Mouse (Mus musculus): ENCODE data around the gene Zzz3.

Zzz3 gene

GRCm38 (mm10) chr3:152395350-152396277 lies at the start of gene Zzz3:
Gene Zzz3 (plus strand): TSS chr3:152395473.
- DNase-seq: peak; percentile 95

DNA sequence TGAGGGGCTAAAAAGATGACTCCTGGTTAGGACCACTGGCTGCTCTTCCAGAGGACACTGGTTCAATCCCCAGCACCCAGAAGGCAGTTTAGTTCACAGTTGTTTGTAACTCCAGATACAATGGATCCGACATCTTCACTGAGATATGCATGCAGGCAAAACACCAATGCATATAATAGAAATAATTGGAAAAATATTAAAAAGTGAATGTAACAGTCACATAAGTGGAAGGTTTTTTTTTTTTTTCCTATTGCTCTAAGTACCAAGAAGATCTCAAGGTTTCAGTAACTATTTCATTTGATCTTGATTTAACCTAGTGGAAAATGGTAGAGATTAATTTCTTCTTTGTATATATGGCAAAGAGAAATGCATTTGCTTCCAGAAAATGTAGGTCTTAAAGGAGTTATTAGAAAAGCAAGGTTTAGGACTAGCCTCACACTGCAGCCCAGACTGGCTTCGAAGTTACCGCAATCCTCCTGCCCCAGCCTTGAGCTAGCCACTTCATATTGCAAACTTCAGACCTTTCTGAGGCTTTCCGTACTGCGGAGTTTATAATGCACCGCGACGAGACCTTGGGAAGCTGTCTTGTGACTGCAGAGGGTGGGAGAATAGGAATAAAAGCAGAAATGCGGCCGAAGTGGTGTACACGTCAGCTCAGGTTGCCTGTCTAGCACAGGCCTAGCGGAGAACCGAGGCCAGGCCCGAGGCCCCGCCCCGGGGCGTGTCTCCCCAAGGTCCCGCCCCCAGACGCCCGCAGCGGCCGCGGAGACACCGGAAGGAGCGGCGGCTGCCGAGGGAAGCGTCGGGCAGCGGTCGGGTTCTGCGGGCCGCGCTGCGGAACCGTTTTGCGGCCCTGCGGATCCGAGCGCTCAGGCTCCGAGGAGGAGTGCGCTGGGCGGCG lies 49.3 kb upstream of the Zzz3 start, which contains the start of gene Usp33:
Usp33 (plus strand) TSS at position 747 of the 901 bp plus-strand sequence.
- peak; percentile 94 for DNase-seq

DNA sequence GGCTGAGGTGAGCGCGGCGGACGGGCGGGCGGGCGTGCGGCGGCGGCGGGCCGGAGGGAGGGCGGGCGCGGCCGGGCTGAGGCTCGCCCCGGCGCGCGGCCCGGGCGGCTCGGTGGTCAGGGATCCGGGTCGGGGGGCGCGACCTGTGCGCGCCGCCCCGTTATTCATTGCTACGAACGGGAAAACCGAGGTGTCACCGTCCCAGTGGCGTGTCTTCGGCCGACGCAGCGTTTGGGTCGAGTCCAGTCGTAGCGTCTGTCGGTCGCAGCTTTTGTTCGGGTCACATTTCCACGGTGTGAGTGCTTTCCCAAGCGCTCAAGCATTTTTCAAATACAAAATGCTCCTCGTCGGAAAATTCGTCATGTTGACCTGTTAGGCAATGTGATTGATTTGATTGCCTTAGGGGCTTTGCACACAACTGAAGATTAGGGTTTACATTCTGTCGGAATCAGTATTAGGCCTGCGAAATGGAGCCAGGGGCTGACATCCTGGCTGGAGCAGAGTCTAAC lies 48.6 kb upstream of the Zzz3 start:
- peak; percentile 70 for DNase-seq

DNA sequence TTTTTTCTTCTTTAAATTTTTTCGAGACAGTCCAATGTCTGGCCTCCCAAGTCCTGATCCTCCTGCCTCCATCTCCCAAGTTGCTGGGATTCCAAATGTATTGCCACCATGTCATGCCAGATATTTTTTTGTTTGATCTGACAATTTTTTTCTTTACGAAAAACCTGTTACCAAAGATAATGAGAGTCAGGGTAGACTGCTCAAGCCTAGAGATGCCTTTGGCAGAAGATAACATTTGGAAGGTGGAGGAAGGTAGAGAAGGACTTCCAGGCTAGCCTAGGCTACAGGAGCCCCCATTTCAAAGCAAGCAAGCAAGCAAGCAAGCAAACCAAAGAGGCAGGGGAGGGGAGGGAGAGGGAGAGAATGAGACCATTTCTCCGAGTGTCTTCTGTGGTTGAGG lies 48.0 kb upstream of the Zzz3 start:
- DNase-seq: no peak

DNA sequence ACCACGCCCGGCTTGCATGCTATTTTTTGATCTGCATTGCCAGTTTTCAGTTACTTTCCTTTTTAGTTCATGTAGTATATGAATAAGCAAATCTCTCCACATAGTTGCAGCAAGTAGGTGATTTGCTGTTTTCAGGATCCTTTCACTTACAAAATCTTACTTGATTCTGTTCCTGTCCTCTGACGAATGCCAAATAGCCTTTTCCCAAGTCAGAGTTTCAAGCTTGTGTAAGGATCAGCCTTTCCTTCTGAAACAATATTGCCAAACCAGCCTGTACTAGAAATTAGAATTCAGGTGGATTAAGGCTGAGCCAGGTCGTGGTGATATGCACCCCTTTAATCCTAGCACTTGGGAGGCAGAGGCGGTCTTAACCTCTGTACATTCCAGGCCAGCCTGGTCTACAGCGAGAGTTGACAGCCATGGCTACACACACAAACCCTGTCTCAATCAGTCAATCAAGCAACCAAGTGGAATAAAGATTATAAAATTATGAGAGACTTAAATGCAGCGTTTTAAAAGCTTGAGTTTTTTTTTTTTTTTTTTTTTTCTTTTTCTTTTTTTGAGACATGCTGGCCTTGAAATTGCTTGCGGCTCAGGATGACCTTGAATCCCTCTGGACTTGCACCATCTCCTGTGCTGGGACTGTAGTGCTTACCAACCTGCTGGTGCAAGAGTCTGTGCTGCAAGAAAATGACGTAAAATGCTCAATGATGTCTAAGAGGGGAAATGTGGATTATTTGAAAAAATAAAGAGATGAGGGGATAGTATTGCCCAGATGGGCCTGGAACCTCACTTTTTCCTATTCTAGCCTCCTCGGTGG lies 47.1 kb upstream of the Zzz3 start:
- no peak for DNase-seq

DNA sequence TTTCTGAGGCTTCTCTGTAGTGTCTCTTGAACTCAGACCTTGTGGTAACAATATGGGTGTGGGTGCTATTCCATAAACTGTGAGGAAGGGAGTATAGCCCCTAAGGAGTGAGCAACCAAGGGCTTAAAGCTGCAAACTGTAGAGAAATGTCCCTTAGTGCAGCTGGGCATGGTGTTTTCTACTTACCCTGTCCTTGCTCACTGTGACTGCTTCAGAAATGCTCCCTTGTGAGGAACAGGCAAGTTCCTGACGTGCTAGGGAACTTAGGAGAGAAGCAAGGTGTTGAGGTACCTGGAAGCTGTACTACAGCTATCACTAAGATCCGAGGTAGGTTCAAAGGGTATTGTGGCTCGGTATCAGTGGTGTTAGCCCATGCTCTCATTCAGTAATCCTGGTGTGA lies 44.8 kb upstream of the Zzz3 start:
- DNase-seq: no peak

DNA sequence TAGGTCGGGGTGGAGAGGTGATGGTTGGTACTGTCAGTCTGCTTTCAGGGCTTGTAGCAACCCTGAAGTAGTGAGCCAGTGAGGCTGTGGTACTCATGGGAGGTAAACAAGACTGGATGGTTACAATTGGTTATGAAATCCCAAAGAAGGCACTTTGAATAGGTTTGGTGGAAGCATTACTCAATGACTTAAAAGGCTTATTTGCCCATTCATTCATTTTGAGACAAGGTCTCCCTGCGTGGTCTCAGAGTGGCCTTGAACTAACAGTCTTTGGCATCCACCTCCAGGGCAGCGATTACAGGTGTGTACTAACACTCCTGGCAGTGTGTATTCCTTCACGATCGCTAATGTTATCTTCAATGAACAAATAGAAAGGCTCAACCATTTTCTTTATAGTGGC lies 44.3 kb upstream of the Zzz3 start:
- DNase-seq: no peak

DNA sequence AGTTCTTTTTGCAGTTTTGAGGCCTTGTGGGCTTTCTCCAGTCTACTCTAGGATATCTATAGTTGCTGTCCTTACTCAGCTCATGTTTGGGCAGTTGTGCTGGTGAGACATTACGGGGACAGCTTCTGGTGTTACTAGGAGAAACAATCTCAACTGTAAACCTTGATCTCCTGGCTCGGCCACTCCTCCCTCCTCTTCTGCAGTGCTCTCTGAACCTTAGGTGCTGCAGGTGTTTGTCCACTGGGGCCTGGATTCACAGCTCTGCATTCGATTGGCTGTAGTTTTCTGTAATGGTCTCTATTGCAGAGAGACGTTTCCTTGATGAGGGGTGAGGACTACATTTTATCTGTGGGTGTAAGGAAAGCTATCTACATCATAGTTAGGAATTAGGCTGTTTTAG lies 43.0 kb upstream of the Zzz3 start:
- no peak for DNase-seq

DNA sequence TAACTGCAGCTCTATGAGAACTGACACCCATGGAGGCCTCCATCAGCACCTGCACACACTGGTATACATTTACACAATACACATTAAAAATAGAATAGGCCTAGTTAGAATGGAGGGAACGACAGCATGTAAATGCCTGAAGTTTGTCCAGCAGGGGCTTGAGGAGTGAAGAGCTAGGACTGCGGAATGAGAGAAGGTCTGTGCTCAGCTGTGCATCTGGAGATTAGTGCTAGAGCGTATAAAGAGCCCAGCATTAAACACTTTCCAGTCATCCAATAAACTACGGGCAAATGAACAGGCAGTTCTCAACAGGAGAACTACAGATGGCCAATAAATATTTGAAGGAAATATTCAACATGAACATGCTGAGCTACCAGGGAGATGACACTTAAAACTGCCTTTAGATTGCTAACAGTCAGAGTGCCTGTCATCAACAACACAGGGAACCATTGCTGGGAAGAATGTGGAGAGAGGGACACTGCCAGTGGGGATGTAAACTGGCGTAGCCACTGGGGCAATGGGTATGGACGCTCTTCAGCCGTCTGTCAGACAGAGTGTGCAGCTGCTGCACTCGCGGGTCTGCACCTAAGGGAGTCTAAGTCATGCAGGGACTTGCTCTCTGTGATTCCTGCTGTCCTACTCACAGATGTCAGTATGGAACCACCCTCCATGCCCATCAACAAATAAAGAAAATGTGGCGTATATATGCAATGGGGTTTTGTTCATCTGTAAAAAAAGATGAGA lies 41.7 kb upstream of the Zzz3 start:
- DNase-seq: no peak

DNA sequence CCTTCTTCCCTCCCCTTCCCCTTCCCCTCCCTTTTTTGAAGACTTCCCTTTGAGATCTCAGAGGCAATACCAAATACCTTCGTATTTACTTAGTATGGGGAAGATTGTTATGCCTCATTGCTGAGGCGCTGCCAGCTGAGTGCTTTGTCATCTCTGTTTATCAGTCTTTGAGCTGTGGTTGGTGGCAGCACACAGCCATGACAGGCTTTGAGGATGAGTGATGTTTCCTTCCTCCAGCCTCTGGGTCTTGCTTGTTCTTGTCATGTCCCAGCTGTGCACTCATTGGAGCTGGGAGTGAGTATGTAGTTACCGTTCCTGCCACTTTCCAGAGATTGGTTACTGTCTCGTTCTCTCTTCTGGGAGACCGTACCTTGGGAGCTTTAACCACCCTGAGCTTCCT lies 39.9 kb upstream of the Zzz3 start:
- no peak for DNase-seq

DNA sequence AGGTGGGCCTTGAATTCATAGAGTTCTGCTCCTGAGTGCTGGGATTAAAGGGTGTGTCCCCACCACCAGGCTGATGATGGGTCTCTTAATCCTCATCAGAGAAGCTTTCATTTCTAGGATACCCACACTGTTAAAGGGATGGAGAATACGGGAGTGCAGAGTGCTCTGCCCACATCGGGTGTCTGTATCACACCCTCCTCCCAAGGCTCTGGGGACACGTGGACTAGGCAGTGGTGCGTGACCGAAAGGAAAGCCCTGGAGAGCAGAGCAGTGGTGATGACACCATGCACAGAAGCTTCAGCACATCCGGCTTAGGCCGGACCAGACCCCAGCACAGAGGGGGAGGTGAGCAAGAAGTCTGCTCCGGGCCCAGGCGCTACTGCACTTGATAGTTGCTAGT lies 38.5 kb upstream of the Zzz3 start:
- DNase-seq: no peak

GRCm38 (mm10) chr3:152359151-152359550 lies 36.1 kb upstream of the Zzz3 start:
- DNase-seq: no peak

GRCm38 (mm10) chr3:152364181-152364580 lies 31.1 kb upstream of the Zzz3 start:
- no peak for DNase-seq

GRCm38 (mm10) chr3:152376063-152376462 lies 19.2 kb upstream of the Zzz3 start:
- DNase-seq: no peak

DNA sequence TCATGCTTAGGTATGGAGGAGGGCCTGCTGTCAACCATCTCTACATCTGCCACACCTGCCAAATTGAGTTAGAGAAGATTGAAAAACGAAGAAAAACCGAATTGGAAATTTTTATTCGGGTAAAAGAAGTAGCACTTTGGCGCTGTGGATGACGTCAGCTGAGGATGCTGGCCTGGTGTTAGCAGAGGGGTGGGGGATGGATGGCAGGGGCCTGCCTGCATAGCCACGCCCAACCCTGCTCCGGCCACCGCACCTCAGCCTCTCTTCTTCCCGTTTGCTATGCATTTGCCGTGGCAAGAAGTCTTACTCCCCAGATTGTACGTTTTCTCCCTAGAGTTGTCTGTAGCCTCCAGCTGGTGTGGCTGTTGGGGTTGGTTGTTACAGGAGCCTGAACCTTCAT lies 11.2 kb upstream of the Zzz3 start:
- no peak for DNase-seq

GRCm38 (mm10) chr3:152396278-152396987 lies 1.2 kb downstream of the Zzz3 start:
- peak; percentile 97 for DNase-seq

- DNase-seq: peak; percentile 69
Measured at GRCm38 (mm10) chr3:152396988-152397314, 1.7 kb downstream of the Zzz3 start.

DNA sequence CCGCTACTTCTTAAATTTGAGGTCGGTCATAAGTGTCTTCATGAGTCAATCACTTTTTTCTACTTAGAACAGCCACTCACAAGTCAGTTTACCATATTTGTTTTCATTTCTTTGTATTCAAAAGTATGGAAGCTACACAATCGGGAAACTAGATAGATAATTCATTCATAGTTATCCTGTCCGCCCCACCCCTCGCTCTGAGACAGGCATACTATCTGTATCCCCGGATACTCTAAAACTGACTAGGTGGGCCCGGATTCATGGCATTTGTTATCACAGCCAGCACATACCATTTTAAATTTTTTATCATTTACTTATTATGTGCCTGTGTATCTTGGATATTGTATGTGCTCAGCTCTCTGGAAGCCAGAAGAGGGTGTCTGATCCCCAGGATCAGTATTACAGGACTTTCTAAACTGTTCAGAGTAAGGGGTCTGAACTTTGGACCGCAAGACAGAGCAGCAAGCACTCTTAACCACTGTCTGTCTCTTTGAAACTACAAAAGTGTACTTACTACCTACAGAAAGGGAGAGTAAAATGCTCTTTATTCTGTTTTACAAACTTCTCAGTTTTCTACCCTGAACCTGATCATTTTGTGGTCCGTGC lies 2.2 kb downstream of the Zzz3 start:
- DNase-seq: no peak

GRCm38 (mm10) chr3:152400441-152400840 lies 5.2 kb downstream of the Zzz3 start:
- no peak for DNase-seq

DNA sequence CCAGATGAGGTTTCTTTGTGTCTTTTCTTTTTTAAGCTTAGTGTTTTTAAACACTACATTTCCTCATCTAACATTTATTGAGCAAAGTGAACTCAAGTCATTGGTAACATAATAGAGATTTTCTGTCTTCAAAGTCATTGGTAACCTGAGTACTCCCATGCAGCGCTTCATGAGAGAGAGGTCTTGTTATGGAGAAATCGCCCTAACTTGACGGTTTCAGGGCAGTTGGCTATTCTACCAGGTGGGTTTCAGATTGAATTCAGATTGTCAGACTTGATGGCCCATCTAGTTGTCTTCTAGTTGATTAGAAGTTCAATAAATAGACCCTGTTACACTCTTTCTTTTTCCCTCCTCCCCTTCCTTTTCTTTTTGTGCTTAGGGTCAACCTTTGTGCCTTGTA lies 5.6 kb downstream of the Zzz3 start:
- DNase-seq: no peak
